Mouse (Mus musculus) cerebellum, adult 2 months (tissue): ENCODE results near the gene Pde4c. TPM values are rescaled to one million over a fixed set of nuclear protein-coding genes. Genes with fewer than 3 reads are reported as not detected.

Source experiments
- DNase-seq, 2 experiments: peaks; one replicate each; pipeline ENCODE4 v3.0.0; 2021
- H3K27ac ChIP-seq: fragments of 200-500 bp; 2 replicates; pipeline ENCODE4 v1.5.1; 2012; ENCODE audit warnings: low read length, control low read depth, inconsistent platforms; ENCODE audit not compliant: insufficient read depth
- H3K27me3 ChIP-seq: fragments of 200-500 bp; 2 replicates; pipeline ENCODE4 v1.6.1; 2012; ENCODE audit warnings: inconsistent platforms, mild to moderate bottlenecking, low read length, moderate library complexity; ENCODE audit not compliant: control insufficient read depth, insufficient read depth
- H3K4me1 ChIP-seq: fragments of 200-500 bp; 2 replicates; pipeline ENCODE4 v1.6.1; 2011; ENCODE audit warnings: low read length; ENCODE audit not compliant: control insufficient read depth, insufficient read depth
- H3K4me3 ChIP-seq: fragments of 200-500 bp; replicated peaks from 2 replicates; pipeline ENCODE3; 2011; ENCODE audit warnings: mild to moderate bottlenecking, low read depth, low read length, control low read depth; ENCODE audit not compliant: insufficient read depth
- CTCF ChIP-seq: fragments of 200-500 bp; IDR thresholded peaks from 2 replicates; pipeline ENCODE4 v1.5.1; 2011; ENCODE audit warnings: low read depth, mild to moderate bottlenecking, control low read depth, low read length, moderate library complexity, borderline replicate concordance; ENCODE audit not compliant: insufficient read depth
- POLR2A ChIP-seq: fragments of 200-500 bp; IDR thresholded peaks from 2 replicates; pipeline ENCODE4 v1.6.1; 2011; ENCODE audit warnings: low read length, control low read depth, borderline replicate concordance; ENCODE audit not compliant: insufficient read depth
- WGBS: fragments of 180-500 bp; shearing (Covaris S2); methylation state at CpG from one replicate; pipeline ENCODE4 v1.1.7; 2018; 5-methylcytosine and 5-hydroxymethylcytosine counted together
- polyA plus RNA-seq: library from polyadenylated mRNA; depleted of rRNA; stranded (reverse); fragments of >200 nt; gene quantifications from 2 replicates; pipeline ENCODE4 v1.2.3, GENCODE M21; 2012

Pde4c gene
- polyA plus RNA-seq, 1 experiment: 3.0 TPM

DNA sequence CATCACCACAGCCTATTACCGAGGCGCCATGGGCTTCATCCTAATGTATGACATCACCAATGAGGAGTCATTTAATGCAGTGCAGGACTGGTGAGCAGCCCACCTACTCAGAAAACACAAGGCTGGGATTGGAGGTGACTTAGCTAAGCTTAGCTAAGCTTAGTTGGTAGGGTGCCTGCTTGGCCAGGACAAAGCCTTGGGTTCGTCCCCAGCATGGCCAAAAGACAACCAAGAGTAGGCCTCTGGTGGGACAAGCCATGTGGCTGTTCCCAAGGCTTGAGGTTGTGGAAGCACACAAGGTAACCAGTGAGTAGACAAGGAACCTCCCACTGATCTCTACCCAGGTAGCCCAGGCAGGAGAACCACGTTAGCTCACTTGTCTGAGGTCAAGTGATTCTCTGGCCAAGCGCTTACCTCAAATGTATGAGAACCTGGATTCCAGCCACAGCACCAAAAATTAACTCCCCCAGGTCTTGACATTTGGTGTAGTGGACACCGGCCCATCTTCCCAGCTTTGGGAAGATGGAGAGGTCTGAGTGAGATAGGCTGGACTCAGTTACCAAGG, 33.0 kb downstream of the Pde4c start:
- peak; percentile 15 to 26 for DNase-seq
- Histone ChIP-seq H3K4me1 (peaks cover 35% of the 10 kb centered on the region), H3K4me3 (no peak overlapping the region), H3K27ac (no peak overlapping the region), H3K27me3 (no peaks in the 10 kb centered on the region)
- no peak for TF ChIP-seq CTCF
- no peak for TF ChIP-seq POLR2A
- WGBS: 64% methylated on average over 6 of the region's 6 CpGs

DNA sequence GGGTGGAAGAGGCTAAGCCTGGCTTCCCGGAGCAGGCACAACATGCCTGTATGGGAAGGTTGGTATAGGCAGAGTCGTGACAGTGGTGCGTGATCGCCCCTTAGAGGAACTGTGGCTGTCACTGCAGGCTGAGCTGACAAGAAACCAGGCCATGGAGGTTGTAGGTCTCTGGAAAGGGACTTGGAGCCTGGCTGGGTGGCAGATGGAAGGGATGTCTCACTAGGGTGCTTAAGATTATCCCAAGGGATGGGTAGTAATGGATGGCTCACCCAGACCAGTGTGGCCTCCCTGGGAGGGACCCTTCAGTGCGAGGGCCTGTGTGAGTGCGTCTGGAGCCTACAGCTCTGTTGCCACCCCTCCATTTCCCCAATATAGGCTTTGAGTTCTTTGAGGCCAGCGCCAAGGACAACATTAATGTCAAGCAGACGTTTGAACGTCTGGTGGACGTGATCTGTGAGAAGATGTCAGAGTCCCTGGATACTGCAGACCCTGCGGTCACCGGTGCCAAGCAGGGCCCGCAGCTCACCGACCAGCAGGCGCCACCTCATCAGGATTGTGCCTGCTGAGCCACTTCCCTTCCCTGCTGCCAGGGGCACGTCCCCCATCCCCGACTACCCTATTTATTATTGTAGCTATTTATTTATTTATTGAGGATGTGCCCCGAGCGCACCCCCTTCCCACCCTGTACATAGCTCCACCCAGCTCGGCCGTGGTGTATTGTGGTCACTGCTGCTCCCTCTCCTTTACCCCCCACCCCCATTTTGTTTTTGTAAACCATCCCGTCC, 34.2 kb downstream of the Pde4c start:
- no peak overlapping the region for H3K27ac ChIP-seq
- DNase-seq: peak in 1 of 2 experiments; percentile 50
- H3K4me1 ChIP-seq: peaks cover 35% of the 10 kb centered on the region
- 18% methylated on average over 22 of the region's 22 CpGs for WGBS
- no peaks in the 10 kb centered on the region for H3K27me3 ChIP-seq
- TF ChIP-seq CTCF (peak; percentile 59), POLR2A (no peak)
- no peak overlapping the region for H3K4me3 ChIP-seq

DNA sequence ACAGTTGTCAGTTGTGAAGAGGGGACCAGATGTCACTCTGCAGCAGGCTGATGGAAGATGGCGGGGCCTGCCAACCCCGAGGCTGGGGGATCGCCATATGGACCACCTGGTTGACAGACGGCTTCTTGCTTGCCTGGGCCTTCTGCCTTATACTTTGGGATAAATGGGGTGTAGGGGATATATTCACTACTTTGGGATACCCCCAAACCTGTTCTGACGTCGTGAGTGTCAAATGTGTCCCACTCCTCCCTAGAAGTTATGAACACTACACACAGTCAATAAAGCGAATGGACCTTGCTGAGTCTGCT, 34.7 kb downstream of the Pde4c start:
- Histone ChIP-seq H3K27me3 (no peaks in the 10 kb centered on the region), H3K27ac (no peak overlapping the region), H3K4me3 (no peak overlapping the region), H3K4me1 (peaks cover 35% of the 10 kb centered on the region)
- DNase-seq: peak; percentile 26 to 31
- WGBS: 25% methylated on average over 7 of the region's 7 CpGs
- no peak for TF ChIP-seq POLR2A
- no peak for TF ChIP-seq CTCF

DNA sequence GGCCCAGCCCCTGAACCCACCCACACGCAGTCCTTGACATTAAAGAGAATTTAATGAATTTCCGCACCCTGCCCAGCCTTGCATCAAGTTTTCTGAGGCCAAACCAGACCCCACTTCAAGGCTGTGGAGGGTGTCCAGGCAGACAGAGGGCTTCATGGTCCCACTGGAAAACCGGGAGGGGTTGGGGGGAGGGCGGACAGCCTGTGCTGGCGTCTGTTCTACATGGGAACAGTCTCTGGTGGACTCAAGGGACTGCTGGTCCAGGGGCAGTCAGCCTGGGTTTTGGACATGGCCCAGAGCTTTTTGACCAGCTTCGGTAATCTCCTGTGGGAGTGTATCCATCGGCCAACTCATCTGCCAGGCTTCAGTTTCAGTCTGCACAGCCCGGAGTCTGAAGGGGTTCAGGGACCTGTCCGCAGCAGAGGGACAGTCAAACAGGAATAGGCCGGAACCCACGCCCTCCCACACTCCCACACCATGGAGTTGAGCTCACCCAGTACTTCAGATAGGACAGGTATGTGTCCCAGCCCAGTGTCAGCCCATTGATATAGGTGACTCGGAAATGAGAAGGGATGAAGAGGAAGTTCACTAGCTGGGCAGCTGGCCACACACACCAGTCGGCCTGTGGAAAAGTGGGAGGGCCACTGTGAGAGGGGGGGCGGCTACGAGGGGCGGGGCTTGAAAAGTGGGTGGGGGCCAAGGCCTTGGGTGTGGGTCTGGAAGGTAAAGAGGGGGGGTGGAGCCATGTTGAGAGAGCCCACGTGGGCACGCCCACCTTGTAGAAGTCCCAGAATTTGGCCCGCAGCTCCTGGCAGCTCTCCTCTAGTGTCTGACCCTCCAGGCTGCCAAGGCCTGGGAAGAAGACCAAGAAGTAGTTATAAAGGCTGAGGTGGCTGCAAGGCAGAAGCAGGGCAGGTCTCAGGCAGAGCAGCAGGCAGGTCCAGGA, 35.4 kb downstream of the Pde4c start:
- peak; percentile 47 to 61 for DNase-seq
- H3K4me1 ChIP-seq: peaks cover 35% of the 10 kb centered on the region
- TF ChIP-seq CTCF: no peak
- 0 out of 2 replicates have a peak, but pooled peaks have one; percentile 19 for TF ChIP-seq POLR2A
- H3K27me3 ChIP-seq: no peaks in the 10 kb centered on the region
- 15% methylated on average over 19 of the region's 19 CpGs for WGBS
- H3K4me3 ChIP-seq: no peak overlapping the region
- H3K27ac ChIP-seq: no peak overlapping the region

DNA sequence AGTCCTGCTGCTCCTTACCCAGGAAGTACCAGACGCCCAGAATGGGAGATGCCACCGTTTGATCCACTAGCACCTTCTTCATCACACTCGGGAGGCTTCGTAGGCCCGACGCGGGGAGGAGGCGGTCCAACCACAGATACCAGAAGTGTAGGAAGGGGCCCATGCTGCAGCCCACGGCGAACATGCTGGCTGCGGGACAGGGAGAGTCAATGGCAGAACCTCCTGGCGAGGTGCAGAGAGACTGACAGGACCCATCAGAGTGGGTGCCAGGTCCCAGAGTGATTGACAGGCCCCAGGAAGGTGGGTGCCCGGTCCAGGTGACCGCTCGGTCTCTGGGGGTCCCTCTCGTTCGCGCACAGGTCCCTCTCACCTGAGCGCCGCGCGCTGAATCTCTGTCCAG, 36.8 kb downstream of the Pde4c start:
- Histone ChIP-seq H3K27ac (peak overlapping the region; percentile 45), H3K4me1 (peaks cover 35% of the 10 kb centered on the region), H3K27me3 (no peaks in the 10 kb centered on the region), H3K4me3 (peak overlapping the region; percentile 60)
- no peak for TF ChIP-seq CTCF
- no peak for TF ChIP-seq POLR2A
- no peak for DNase-seq
- WGBS: under 1% methylated on average over 22 of the region's 22 CpGs

DNA sequence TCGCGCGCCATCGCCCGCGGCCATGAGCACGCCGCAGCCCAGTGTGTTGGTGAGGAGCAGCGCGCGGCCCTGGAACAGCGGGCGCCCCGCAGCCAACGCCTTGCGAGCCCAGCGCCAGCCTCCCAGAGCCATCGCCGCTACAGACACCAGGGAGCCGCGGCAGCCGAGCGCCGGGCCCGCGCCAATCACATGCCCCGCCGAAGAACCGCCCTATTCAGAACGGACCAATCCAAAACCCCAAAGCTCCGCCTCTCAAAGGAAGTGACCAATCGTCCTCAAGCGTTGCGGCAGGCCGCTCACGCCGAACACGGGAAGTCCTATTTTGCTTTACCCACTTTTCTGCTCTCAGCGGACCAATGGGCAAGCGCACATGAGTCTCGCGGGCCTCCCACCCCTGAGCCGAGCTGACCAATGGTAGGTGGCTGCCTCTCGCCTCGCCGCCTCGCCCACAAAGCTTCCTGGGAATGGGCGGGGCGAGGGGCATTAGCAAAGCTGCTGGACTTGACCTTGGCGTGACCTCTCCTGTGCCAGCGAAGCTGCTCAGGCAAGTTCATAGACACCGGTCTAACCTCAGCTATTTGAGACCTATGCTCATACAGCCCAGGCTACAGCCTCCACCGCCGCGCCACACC, 37.4 kb downstream of the Pde4c start, which contains the start of gene Mpv17l2:
Mpv17l2 (minus strand) TSS at position 172 of the 632 bp plus-strand sequence.
- Histone ChIP-seq H3K27me3 (no peaks in the 10 kb centered on the region), H3K27ac (peak within 1 kb of the TSS; percentile 67), H3K4me3 (peak within 1 kb of the TSS; percentile 60), H3K4me1 (peaks cover 34% of the 10 kb centered on the region)
- no peak for TF ChIP-seq CTCF
- no peak; the same call in 1 of the 2 replicates for TF ChIP-seq POLR2A
- under 1% methylated on average over 55 of the region's 55 CpGs for WGBS
- DNase-seq: peak; percentile 96 to 99

DNA sequence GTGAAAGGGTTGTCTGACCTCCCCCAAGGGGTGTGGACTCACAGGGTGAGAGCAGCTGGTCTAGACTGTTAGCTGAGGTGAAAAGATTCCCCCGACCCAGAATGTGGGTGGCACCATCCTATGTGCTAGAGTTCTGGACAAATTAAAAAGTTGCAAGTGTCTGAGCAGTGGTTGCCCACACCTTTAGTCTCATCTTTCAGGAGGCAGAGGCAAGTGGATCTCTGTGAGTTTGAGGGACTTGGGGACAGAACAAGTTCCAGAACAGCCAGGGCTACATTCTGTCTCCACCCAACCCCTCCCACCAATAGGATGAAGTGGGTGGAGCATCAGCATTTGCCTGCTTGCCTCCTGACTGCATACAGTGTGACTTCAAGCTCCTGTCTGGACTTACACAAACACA, 38.6 kb downstream of the Pde4c start:
- no peak overlapping the region for H3K27ac ChIP-seq
- no peak for DNase-seq
- peaks cover 38% of the 10 kb centered on the region for H3K4me1 ChIP-seq
- 72% methylated on average over 1 of the region's 1 CpGs for WGBS
- no peak overlapping the region for H3K4me3 ChIP-seq
- no peaks in the 10 kb centered on the region for H3K27me3 ChIP-seq
- TF ChIP-seq POLR2A (no peak), CTCF (no peak)
